In the genomic region with DNA sequence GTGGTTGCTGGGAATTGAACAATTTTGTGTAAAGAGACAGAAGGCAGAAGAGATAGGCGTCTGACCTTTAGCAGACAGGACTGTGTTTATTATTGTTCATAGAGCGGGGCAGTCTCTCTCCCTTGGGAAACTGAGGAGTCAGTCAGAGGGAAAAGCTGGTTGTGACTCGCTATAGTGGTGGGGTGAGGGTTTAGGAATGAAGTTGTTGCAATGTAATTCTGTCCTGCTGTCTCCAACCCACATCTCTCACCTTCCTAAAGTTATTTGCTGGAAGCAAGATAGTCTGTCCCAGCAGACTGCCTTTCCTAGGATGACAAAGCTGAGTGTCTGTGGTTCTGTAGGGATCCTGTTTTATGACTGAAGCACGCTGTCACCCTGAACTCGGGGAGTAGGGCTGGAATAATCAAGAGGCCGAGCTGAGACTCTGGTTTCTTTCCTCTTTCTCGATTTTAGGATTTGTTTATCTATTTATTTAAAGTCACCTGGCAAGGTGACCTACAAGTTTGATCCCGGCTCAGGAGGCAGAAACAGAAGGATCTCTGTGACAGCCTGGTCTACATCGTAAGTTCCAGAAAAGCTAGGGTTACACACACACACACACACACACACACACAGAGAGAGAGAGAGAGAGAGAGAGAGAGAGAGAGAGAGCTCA, we compare ENCODE assay signal across 12 mouse cellular contexts.
"Had no signal": no experiment of that assay in that cellular context is flagged by ENCODE, and none has a peak within 500 bp of the region (broad histone marks: within the 10 kb centered on the region; RNA-seq: fewer than 3 reads in every experiment).

No protein-coding gene starts in this region.

- DNase-seq: kidney, adult 2 months; kidney, postnatal 25 days; layer of hippocampus, adult 9-11 months; liver, embryonic 13.5 days; liver, postnatal 0 days; lung, embryonic 14.5 days; lung, postnatal 36 days; midbrain, embryonic 14.5 days; retina, postnatal 1 day; right cerebral cortex, postnatal 25 days; spleen, adult 18-20 months; thymus, postnatal 25 days had no signal
